Mouse (Mus musculus) limb, embryonic 14.5 days (tissue): ENCODE measurements around the gene Wnt3. TPM values are rescaled to one million over a fixed set of nuclear protein-coding genes. Genes with fewer than 3 reads are reported as not detected.

Source experiments
- ATAC-seq: fragments of 200-750 bp; cut with Nextera tagmentation; 2 replicates; pipeline ENCODE4 v1.8.0; 2017; ENCODE audit warnings: low read depth, moderate number of reproducible peaks, moderate TSS enrichment; ENCODE audit not compliant: low FRiP score
- DNase-seq: peaks from one replicate; pipeline ENCODE4 v3.0.0-alpha.2; 2015; ENCODE audit warnings: low spot score
- H3K27ac ChIP-seq: fragments of 300-500 bp; sonication (generic); replicated peaks from 2 replicates; pipeline ENCODE4 v1.5.1; 2014; ENCODE audit warnings: low read depth, mild to moderate bottlenecking, low read length, moderate library complexity, mixed read lengths
- H3K27me3 ChIP-seq: fragments of 300-500 bp; sonication (generic); 2 replicates; pipeline ENCODE4 v1.6.1; 2014; ENCODE audit warnings: low read length, mixed read lengths; ENCODE audit not compliant: control insufficient read depth, insufficient read depth
- H3K36me3 ChIP-seq: fragments of 300-500 bp; sonication (generic); 2 replicates; pipeline ENCODE4 v1.6.1; 2014; ENCODE audit warnings: mild to moderate bottlenecking, low read length, moderate library complexity, mixed read lengths; ENCODE audit not compliant: control insufficient read depth, insufficient read depth
- H3K4me1 ChIP-seq: fragments of 300-500 bp; sonication (generic); 2 replicates; pipeline ENCODE4 v1.6.1; 2014; ENCODE audit warnings: antibody characterized with exemption, low read length, mixed read lengths; ENCODE audit not compliant: control insufficient read depth, insufficient read depth
- H3K4me2 ChIP-seq: fragments of 300-500 bp; sonication (generic); replicated peaks from 2 replicates; pipeline ENCODE4 v1.6.1; 2014; ENCODE audit warnings: low read depth, mild to moderate bottlenecking, low read length, moderate library complexity; ENCODE audit not compliant: severe bottlenecking
- H3K4me3 ChIP-seq: fragments of 300-500 bp; sonication (generic); replicated peaks from 2 replicates; pipeline ENCODE4 v1.5.1; 2014; ENCODE audit warnings: low read length
- H3K9ac ChIP-seq: fragments of 300-500 bp; sonication (generic); 2 replicates; pipeline ENCODE4 v1.6.1; 2014; ENCODE audit warnings: mild to moderate bottlenecking, low read depth, low read length, moderate library complexity; ENCODE audit not compliant: severe bottlenecking
- H3K9me3 ChIP-seq: fragments of 300-500 bp; sonication (generic); 2 replicates; pipeline ENCODE4 v1.6.1; 2016; ENCODE audit warnings: low read length; ENCODE audit not compliant: control insufficient read depth
- POLR2A ChIP-seq: fragments of 200-500 bp; IDR thresholded peaks from 2 replicates; pipeline ENCODE4 v1.8.0; 2012; ENCODE audit warnings: inconsistent platforms, mild to moderate bottlenecking, moderate library complexity, borderline replicate concordance; ENCODE audit not compliant: insufficient read depth, insufficient read length; ENCODE audit errors: extremely low read depth
- WGBS: fragments of 180-500 bp; shearing (Covaris S2); extraction: QIAGEN DNeasy Blood & Tissue Kit; methylation state at CpG from one replicate; pipeline ENCODE4 v1.1.7; 2014; 5-methylcytosine and 5-hydroxymethylcytosine counted together
- polyA plus RNA-seq, 2 experiments: library from polyadenylated mRNA; depleted of rRNA in 1 of 2; stranded (reverse) in 1 of 2; unstranded in 1 of 2; fragments of >200 nt; fragmentation: Nextera tagmentation in 1 of 2; extraction: Ambion mirVana in 1 of 2; gene quantifications; 2 replicates each; pipeline versions ENCODE4 v1.2.1 to v1.2.3; 2012 to 2014

Gene Wnt3
- polyA plus RNA-seq, 2 experiments: 11.9 to 19.1 TPM

DNA sequence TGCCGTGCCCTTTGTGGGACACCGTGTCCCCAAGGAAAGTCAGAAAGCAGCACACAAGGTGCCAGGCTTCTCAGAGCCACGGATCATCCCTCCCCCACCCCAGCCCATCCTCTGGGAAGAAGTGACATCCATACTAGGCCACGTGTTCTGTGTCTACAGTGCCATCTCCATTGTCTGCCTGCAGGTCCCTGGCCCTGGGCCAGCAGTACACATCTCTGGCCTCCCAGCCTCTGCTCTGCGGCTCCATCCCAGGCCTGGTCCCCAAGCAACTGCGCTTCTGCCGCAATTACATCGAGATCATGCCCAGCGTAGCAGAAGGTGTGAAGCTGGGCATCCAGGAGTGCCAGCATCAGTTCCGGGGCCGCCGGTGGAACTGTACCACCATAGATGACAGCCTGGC lies 34.0 kb downstream of the Wnt3 start:
- no peak for DNase-seq
- Histone ChIP-seq H3K4me3 (no peak overlapping the region), H3K36me3 (no peaks in the 10 kb centered on the region), H3K4me2 (no peak overlapping the region), H3K4me1 (peaks cover 13% of the 10 kb centered on the region), H3K9me3 (no peaks in the 10 kb centered on the region), H3K27ac (no peak overlapping the region), H3K9ac (no peak overlapping the region), H3K27me3 (peaks cover 42% of the 10 kb centered on the region)
- 35% methylated on average over 12 of the region's 12 CpGs for WGBS
- no peak for ATAC-seq
- TF ChIP-seq POLR2A: no peak

DNA sequence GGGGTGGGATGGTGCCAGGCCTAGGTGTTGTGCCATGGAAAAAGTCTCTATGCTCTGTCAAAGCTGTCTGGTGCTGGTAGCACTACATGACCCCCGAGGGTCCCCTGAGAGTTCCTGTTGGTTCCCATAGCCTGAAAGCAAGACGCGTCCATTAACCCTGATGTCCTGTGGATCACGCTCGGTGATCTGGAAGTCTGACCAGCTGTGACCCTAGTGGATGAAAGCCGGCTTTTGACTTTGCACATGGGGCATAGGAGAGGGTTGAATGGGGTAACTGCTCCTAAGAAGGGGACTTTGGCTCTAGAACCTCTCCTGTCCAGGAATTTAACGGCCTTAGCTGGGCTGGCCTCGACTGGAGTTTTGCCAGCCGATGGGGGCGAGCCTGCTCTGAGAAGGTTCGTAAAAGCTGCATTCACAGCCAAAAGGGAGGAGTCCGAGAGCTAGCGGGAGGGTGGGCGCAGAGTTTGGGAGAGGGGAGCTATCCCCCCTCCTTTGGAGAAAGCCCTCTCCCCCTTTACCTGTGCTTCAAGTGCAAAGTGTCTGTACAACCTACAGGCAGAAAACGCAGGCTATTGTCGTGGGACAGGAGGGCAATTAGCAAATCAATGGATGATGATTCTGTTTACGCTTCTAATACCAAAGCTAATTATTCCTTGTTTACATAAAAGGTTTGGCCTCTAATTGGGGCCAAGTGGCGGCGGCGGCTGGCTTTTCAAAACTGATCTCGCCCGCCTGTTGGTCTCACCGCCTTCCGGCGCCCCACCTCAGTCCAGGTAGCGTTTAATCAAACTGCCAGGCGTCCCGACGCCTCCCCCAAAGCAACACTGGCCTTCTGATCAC lies 35.0 kb downstream of the Wnt3 start:
- WGBS: 4% methylated on average over 29 of the region's 29 CpGs
- Histone ChIP-seq H3K27me3 (peaks cover 42% of the 10 kb centered on the region), H3K9ac (peak overlapping the region; percentile 51; the same call in 1 of the 2 replicates), H3K36me3 (no peaks in the 10 kb centered on the region), H3K4me2 (peak overlapping the region; percentile 97), H3K4me3 (peak overlapping the region; percentile 53), H3K27ac (no peak overlapping the region), H3K9me3 (no peaks in the 10 kb centered on the region), H3K4me1 (peaks cover 13% of the 10 kb centered on the region)
- TF ChIP-seq POLR2A: no peak
- no peak for DNase-seq
- no peak for ATAC-seq

DNA sequence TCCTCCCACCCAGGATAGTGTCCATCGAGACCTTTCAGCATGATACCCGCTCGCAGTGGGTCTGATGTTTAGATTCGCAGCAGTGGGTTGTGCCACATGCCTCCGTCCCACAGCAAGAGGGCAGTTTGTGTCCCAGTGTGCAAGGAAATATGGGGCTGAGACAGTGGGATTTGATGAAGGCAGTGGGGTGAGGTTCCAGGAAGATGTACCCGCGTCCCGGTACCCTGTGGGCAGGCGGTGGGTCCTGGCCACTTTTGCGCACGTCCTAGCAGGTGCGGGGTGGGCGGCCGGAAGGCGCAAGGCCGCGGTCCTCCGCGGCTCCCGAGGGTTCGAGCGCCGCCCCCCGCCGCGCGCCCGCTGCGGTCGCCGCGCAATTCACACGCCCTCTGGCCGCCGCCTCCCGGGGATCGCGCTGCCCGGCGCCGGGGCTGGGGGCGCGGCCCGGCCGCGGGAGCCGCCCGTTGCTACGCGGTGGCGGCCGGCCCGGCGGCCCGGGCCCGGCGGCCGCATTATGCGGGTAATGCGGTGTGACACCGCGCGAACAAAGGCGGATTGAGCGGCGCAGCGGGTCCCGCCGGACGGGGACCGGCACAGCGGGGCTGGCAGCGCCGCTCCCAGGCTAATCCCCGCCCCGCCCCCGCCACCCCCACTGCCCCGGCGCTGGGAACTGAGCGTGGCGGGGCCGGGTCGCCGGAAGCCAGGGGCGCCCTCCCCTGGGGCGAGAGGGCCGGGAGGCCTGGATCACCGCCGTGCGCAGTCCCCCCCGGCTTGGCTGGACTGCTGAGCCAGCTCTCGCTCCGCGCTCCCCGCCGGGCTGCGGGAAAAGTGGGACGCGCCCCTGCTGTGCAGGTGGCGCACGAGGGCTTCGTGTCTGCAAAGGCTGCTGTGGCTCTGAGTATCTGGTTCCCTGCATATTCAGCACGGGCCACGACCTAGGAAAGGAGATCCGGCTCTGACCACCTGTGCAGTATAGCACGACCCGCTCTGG lies 36.0 kb downstream of the Wnt3 start:
- no peak overlapping the region for H3K27ac ChIP-seq
- peaks cover 42% of the 10 kb centered on the region for H3K27me3 ChIP-seq
- ATAC-seq: 0 out of 2 replicates have a peak, but pooled peaks have one; percentile 24
- peaks cover 13% of the 10 kb centered on the region for H3K4me1 ChIP-seq
- peak overlapping the region; percentile 53 for H3K4me3 ChIP-seq
- no peaks in the 10 kb centered on the region for H3K9me3 ChIP-seq
- H3K36me3 ChIP-seq: no peaks in the 10 kb centered on the region
- under 1% methylated on average over 67 of the region's 107 CpGs for WGBS
- no peak for DNase-seq
- peak overlapping the region; percentile 51 for H3K9ac ChIP-seq
- TF ChIP-seq POLR2A: no peak
- peak overlapping the region; percentile 97 for H3K4me2 ChIP-seq

DNA sequence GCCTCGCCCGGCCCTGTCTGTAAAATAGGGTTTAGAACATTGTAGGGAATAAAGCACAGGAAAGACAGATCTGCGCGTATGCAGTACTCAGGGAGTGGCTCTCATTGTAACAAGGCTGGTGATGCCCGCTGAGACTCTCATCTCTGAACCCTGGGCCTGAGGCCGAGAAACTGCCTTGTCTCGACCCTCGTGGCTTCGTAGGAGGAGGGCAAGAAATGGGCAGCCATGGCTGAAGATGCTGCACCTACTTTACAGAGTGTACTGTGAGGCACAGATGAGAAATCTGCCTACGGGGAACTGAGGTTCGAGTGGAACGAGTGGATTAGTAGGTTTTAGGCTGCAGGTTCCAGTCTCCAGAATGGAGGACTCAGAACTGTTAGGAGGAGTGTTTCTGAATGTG lies 36.7 kb downstream of the Wnt3 start:
- TF ChIP-seq POLR2A: no peak
- peak overlapping the region; percentile 97 for H3K4me2 ChIP-seq
- H3K9ac ChIP-seq: no peak overlapping the region
- no peaks in the 10 kb centered on the region for H3K36me3 ChIP-seq
- peaks cover 42% of the 10 kb centered on the region for H3K27me3 ChIP-seq
- peak overlapping the region; percentile 53 for H3K4me3 ChIP-seq
- no peak overlapping the region for H3K27ac ChIP-seq
- peaks cover 13% of the 10 kb centered on the region for H3K4me1 ChIP-seq
- H3K9me3 ChIP-seq: no peaks in the 10 kb centered on the region
- 23% methylated on average over 12 of the region's 12 CpGs for WGBS
- ATAC-seq (no peak), DNase-seq (no peak)

DNA sequence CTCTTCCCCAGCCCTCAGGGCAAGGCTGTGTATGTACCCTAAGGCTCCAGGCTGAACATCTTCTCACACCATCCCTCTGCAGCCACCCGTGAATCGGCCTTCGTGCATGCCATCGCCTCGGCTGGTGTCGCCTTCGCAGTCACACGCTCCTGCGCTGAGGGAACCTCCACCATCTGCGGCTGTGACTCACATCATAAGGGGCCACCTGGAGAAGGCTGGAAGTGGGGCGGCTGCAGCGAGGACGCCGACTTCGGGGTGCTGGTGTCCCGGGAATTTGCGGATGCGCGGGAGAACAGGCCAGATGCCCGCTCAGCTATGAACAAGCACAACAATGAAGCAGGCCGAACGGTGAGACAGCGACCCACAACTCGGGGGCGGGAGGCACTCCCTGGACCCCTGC lies 37.3 kb downstream of the Wnt3 start:
- Histone ChIP-seq H3K27me3 (peaks cover 42% of the 10 kb centered on the region), H3K9me3 (no peaks in the 10 kb centered on the region), H3K4me2 (no peak overlapping the region), H3K27ac (no peak overlapping the region), H3K4me3 (no peak overlapping the region), H3K4me1 (peaks cover 13% of the 10 kb centered on the region), H3K9ac (no peak overlapping the region), H3K36me3 (no peaks in the 10 kb centered on the region)
- ATAC-seq (no peak), DNase-seq (no peak)
- no peak for TF ChIP-seq POLR2A
- WGBS: 52% methylated on average over 25 of the region's 25 CpGs
